Mouse (Mus musculus) ES-Bruce4 (cell line): ENCODE data around the gene Ankrd52.

Experiments used
- CTCF ChIP-seq: IDR thresholded peaks from one replicate; pipeline ENCODE4 v1.8.1; 2011; ENCODE audit warnings: low read depth, low read length
- POLR2A ChIP-seq: IDR thresholded peaks from one replicate; pipeline ENCODE4 v1.8.1; 2011; ENCODE audit warnings: low read length; ENCODE audit not compliant: insufficient read depth

DNA sequence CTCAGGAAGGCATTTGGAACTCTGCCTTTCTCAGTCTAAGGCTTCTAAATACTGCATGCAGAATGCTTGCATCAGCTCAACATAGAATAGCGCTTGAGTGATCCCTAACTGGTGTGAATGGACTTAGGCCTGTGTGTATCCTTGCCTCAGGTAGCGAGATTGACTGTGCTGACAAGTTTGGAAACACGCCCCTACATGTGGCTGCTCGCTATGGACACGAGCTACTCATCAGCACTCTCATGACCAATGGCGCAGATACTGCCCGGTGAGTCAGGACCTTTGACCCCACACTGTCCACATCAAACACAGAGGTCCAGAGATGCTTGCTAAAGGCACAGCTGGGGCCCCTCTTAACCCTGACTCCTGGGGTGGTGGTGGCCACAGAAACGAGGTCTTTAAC is 5.6 kb downstream of the Ankrd52 start:
- TF ChIP-seq CTCF (no peak), POLR2A (no peak)
